Comparison of ENCODE assay signal across 11 mouse cellular contexts in genomic region chr1:59157846-59158245, GRCm38 (mm10).
"Had no signal": no experiment of that assay in that cellular context is flagged by ENCODE, and none has a peak within 500 bp of the region (broad histone marks: within the 10 kb centered on the region; RNA-seq: fewer than 3 reads in every experiment).

No protein-coding gene starts in this region.

- ATAC-seq: inflammation-experienced regulatory T-cells, adult 6 months; intestine, postnatal 0 days; midbrain, embryonic 16.5 days had no signal

- H3K27ac ChIP-seq: limb, embryonic 15.5 days; liver, embryonic 14.5 days; midbrain, embryonic 12.5 days had no signal

- H3K36me3 ChIP-seq: limb, embryonic 15.5 days had no signal

- H3K9me3 ChIP-seq: limb, embryonic 15.5 days; midbrain, embryonic 12.5 days had no signal

- H3K27me3 ChIP-seq: limb, embryonic 15.5 days; midbrain, embryonic 12.5 days had no signal

- H3K4me1 ChIP-seq: midbrain, embryonic 12.5 days had no signal

- H3K9ac ChIP-seq: limb, embryonic 15.5 days; liver, embryonic 14.5 days; midbrain, embryonic 12.5 days had no signal

- H3K4me2 ChIP-seq: limb, embryonic 15.5 days; midbrain, embryonic 12.5 days had no signal

- H3K4me3 ChIP-seq: limb, embryonic 15.5 days; midbrain, embryonic 12.5 days had no signal

- DNase-seq: layer of hippocampus, postnatal 36 days; lung, adult 18-20 months; right cerebral cortex, postnatal 25 days; thymus, adult 18-20 months; thymus, postnatal 14 days had no signal
